Mouse (Mus musculus) bone marrow, adult 2 months (tissue): ENCODE measurements around the gene Rnaseh2a.

Experiments used
- CTCF ChIP-seq: fragments of 200-500 bp; IDR thresholded peaks from 2 replicates; pipeline ENCODE4 v1.5.1; 2011; ENCODE audit warnings: low read length, control low read depth; ENCODE audit not compliant: control insufficient read depth, insufficient read depth
- POLR2A ChIP-seq: fragments of 200-500 bp; IDR thresholded peaks from 2 replicates; pipeline ENCODE4 v1.6.1; 2011; ENCODE audit warnings: low read depth, mild to moderate bottlenecking, control low read depth, low read length, borderline replicate concordance; ENCODE audit not compliant: control insufficient read depth

GRCm38 (mm10) chr8:84917781-84918180, 51.8 kb downstream of the Rnaseh2a start:
- TF ChIP-seq POLR2A (no peak), CTCF (no peak)
